ENCODE assay signal across 24 mouse cellular contexts in genomic region chr5:122825099-122825498, GRCm38 (mm10). TPM values are rescaled to one million over a fixed set of nuclear protein-coding genes. Genes with fewer than 3 reads are reported as not detected.
DNase-seq lines count a peak whose midpoint lies in the region; TF ChIP-seq lines count a peak whose summit lies in the region.
"Had no signal": no experiment of that assay in that cellular context is flagged by ENCODE, and none has a peak within 500 bp of the region (broad histone marks: within the 10 kb centered on the region; RNA-seq: fewer than 3 reads in every experiment).

No protein-coding gene starts in this region.

- no peak overlapping the region for H3K4me2 ChIP-seq in CH12.LX (ENCODE audit: insufficient read depth, low read depth, poor library complexity, severe bottlenecking)
- H3K4me2 ChIP-seq: embryonic facial prominence, embryonic 12.5 days; embryonic facial prominence, embryonic 15.5 days; heart, embryonic 13.5 days; hindbrain, embryonic 12.5 days; intestine, embryonic 15.5 days had no signal

- TF ChIP-seq POLR2A in CH12.LX (IDR thresholded peaks at IDR 0.05; ENCODE audit: low read depth, low read length) = no peak

- H3K9me3 ChIP-seq in CH12.LX (replicated peaks; ENCODE audit: low read length) (no peaks in the 10 kb centered on the region), ES-E14 (ENCODE audit: control insufficient read depth, insufficient read depth, low read depth, low read length) (no peaks in the 10 kb centered on the region)
- H3K9me3 ChIP-seq: embryonic facial prominence, embryonic 12.5 days; embryonic facial prominence, embryonic 15.5 days; heart, embryonic 10.5 days; heart, embryonic 13.5 days; hindbrain, embryonic 12.5 days; intestine, embryonic 15.5 days had no signal

- DNase-seq in heart, adult 11 months = peak; percentile 56
- no peak for DNase-seq in heart, postnatal 36 days
- DNase-seq in CH12.LX (ENCODE audit: extremely low read depth) = no peak
- no peak for DNase-seq in ES-E14 (ENCODE audit: low read depth, low spot score)
- peak; percentile 54 for DNase-seq in ZHBTc4 (ENCODE audit: low read depth, low spot score)
- no peak for DNase-seq in urinary bladder, postnatal 25 days (ENCODE audit: low spot score)
- DNase-seq in B cell, adult 2 months = no peak
- DNase-seq: adrenal gland, adult 2 months; adrenal gland, postnatal 14 days; cerebellum, adult 11 months; cerebellum, adult 2 months; cerebellum, adult 9-11 months; cerebellum, postnatal 25 days; forebrain, postnatal 0 days; gastrocnemius, adult 2 months; gastrocnemius, postnatal 14 days; heart, adult 2 months; heart, postnatal 14 days had no signal

- H3K27me3 ChIP-seq in CH12.LX (replicated peaks) = no peaks in the 10 kb centered on the region
- H3K27me3 ChIP-seq: embryonic facial prominence, embryonic 12.5 days; embryonic facial prominence, embryonic 15.5 days; heart, embryonic 13.5 days; hindbrain, embryonic 12.5 days; intestine, embryonic 15.5 days had no signal

- H3K4me1 ChIP-seq in CH12.LX (ENCODE audit: control insufficient read depth in 1 of 2, insufficient read depth in 2 of 2) = peaks cover 4 to 21% of the 10 kb centered on the region in 2 experiments
- H3K4me1 ChIP-seq in ES-E14 (ENCODE audit: control insufficient read depth in 2 of 2, insufficient read depth in 2 of 2, low read length in 2 of 2, poor library complexity in 1 of 2) = no peaks in the 10 kb centered on the region

- TF ChIP-seq EP300 in CH12.LX (IDR thresholded peaks at IDR 0.05; ENCODE audit: low read length) = no peak

- in situ Hi-C loops in CH12.LX (cut with MboI; ENCODE audit: low pct_ligation_motif_present, low pct_unique_long_range_greater_than_20kb, low sequenced_read_pairs) (no loop called here), ES-E14 (cut with MboI; ENCODE audit: low sequenced_read_pairs in 2 of 2, unreplicated experiment in 2 of 2) (no loop called here)

- peaks cover 3% of the 10 kb centered on the region for H3K79me2 ChIP-seq in CH12.LX (replicated peaks; ENCODE audit: control insufficient read depth, extremely low read depth, insufficient read depth, poor library complexity, severe bottlenecking)

- no peak overlapping the region for H3K4me3 ChIP-seq in CH12.LX (replicated peaks in 1 of 3; ENCODE audit: low read depth in 2 of 3, low read length in 2 of 3, poor library complexity in 1 of 3)
- H3K4me3 ChIP-seq in ES-E14 (ENCODE audit: insufficient read depth in 1 of 2, low read depth in 1 of 2, low read length in 2 of 2, poor library complexity in 1 of 2, severe bottlenecking in 1 of 2) = peak overlapping the region in 1 of 2 experiments; percentile 10; a peak in 1 of 4 replicates
- H3K4me3 ChIP-seq: embryonic facial prominence, embryonic 12.5 days; embryonic facial prominence, embryonic 15.5 days; gastrocnemius, adult 2 months; heart, adult 2 months; heart, embryonic 10.5 days; heart, embryonic 13.5 days; hindbrain, embryonic 12.5 days; intestine, embryonic 15.5 days had no signal

- peak overlapping the region; percentile 42; the same call in 1 of the 2 replicates for H3K9ac ChIP-seq in CH12.LX (ENCODE audit: insufficient read depth, low read depth)
- H3K9ac ChIP-seq in ES-E14 (ENCODE audit: insufficient read depth, low read depth, low read length, poor library complexity, severe bottlenecking) = no peak overlapping the region; the same call in 1 of the 2 replicates
- H3K9ac ChIP-seq: embryonic facial prominence, embryonic 12.5 days; embryonic facial prominence, embryonic 15.5 days; forebrain, postnatal 0 days; heart, embryonic 13.5 days; hindbrain, embryonic 12.5 days; intestine, embryonic 15.5 days had no signal

- no peaks in the 10 kb centered on the region for H3K36me3 ChIP-seq in CH12.LX (replicated peaks in 1 of 2; ENCODE audit: control insufficient read depth in 1 of 2, insufficient read depth in 1 of 2, low read length in 1 of 2)
- no peaks in the 10 kb centered on the region for H3K36me3 ChIP-seq in ES-E14 (ENCODE audit: control insufficient read depth, insufficient read depth, low read length, poor library complexity, severe bottlenecking)
- H3K36me3 ChIP-seq: embryonic facial prominence, embryonic 12.5 days; embryonic facial prominence, embryonic 15.5 days; heart, embryonic 10.5 days; heart, embryonic 13.5 days; hindbrain, embryonic 12.5 days; intestine, embryonic 15.5 days had no signal

- TF ChIP-seq RAD21 in CH12.LX (IDR thresholded peaks at IDR 0.05; ENCODE audit: low read depth, low read length) = no peak

- H3K27ac ChIP-seq in CH12.LX (ENCODE audit: insufficient read depth, low read depth) (no peak overlapping the region), ES-E14 (ENCODE audit: insufficient read depth, low read depth, low read length, poor library complexity, severe bottlenecking) (no peak overlapping the region)
- H3K27ac ChIP-seq: embryonic facial prominence, embryonic 12.5 days; embryonic facial prominence, embryonic 15.5 days; gastrocnemius, adult 2 months; heart, adult 2 months; heart, embryonic 10.5 days; heart, embryonic 13.5 days; hindbrain, embryonic 12.5 days; intestine, embryonic 15.5 days had no signal

- dilution Hi-C loops in CH12.LX (cut with MboI; ENCODE audit: extremely low pct_ligation_motif_present, extremely low pct_unique_long_range_greater_than_20kb, low sequenced_read_pairs) = no loop called here

- TF ChIP-seq CTCF in CH12.LX (conservative IDR thresholded peaks at IDR 0.05 in 1 of 2, IDR thresholded peaks at IDR 0.05 in 1 of 2; ENCODE audit: low read depth in 2 of 2, low read length in 2 of 2) = no peak

- intact Hi-C loops in heart, postnatal 36 days (cut with DNase I) = no loop called here

TF ChIP-seq in CH12.LX, 34 proteins besides CTCF, POLR2A, EP300 and RAD21:
- TF ChIP-seq UBTF (IDR thresholded peaks at IDR 0.05; ENCODE audit: low read depth, low read length) (no peak), SIN3A (IDR thresholded peaks at IDR 0.05; ENCODE audit: low read length) (no peak), RCOR1 (conservative IDR thresholded peaks at IDR 0.05; ENCODE audit: low read depth, low read length) (no peak), TBP (conservative IDR thresholded peaks at IDR 0.05; ENCODE audit: low read depth, low read length) (no peak), CHD2 (IDR thresholded peaks at IDR 0.05; ENCODE audit: low read length) (no peak), JUND (conservative IDR thresholded peaks at IDR 0.05; ENCODE audit: low read depth, low read length) (no peak)

TF ChIP-seq in ES-E14, 5 proteins besides CTCF, POLR2A, EP300 and RAD21:
- TF ChIP-seq HCFC1 (IDR thresholded peaks at IDR 0.05; ENCODE audit: borderline replicate concordance, insufficient read depth, low read length) (peak; percentile 73; the same call in 1 of the 2 replicates), ZC3H11A (IDR thresholded peaks at IDR 0.05; ENCODE audit: borderline replicate concordance, low read depth, low read length) (no peak), ZNF384 (IDR thresholded peaks at IDR 0.05; ENCODE audit: low read depth, low read length) (peak; percentile 67), CHD2 (IDR thresholded peaks at IDR 0.05; ENCODE audit: low read depth, low read length) (peak; percentile 43; the same call in 1 of the 2 replicates), MAFK (IDR thresholded peaks at IDR 0.05; ENCODE audit: insufficient read depth, low read depth, low read length) (no peak)

RNA-seq across cellular contexts. Expression of gene Anapc5, which starts 4.0 kb away (rescaled TPM):
- 100 to 1,000 TPM; 163 to 171 TPM for total RNA-seq in heart, postnatal 36 days (2021)
- total RNA-seq in CH12.LX (2012; rRNA removed) (236 and 252 TPM in 2 replicates), CH12.LX (2014; rRNA removed) (247 and 258 TPM in 2 replicates), ES-E14 (2012; rRNA removed) (285 and 344 TPM in 2 replicates)
- polyA plus RNA-seq in CH12.LX (2012; ENCODE audit: insufficient read length, low read depth) = 261 and 280 TPM in 2 replicates

RNA-seq across cellular contexts. Expression of gene Rnf34, which starts 24.7 kb away (rescaled TPM):
- 10 to 100 TPM; 25.6 to 30.1 TPM for total RNA-seq in heart, postnatal 36 days (2021)
- 17.2 and 18.4 TPM in 2 replicates for total RNA-seq in CH12.LX (2012; rRNA removed)
- 24.1 and 24.6 TPM in 2 replicates for total RNA-seq in CH12.LX (2014; rRNA removed)
- 29.1 and 30.8 TPM in 2 replicates for polyA plus RNA-seq in CH12.LX (2012; ENCODE audit: insufficient read length, low read depth)
- total RNA-seq in ES-E14 (2012; rRNA removed) = 22.0 and 26.1 TPM in 2 replicates

RNA-seq across cellular contexts. Expression of gene Camkk2, which starts 45.9 kb away (rescaled TPM):
- 10 to 100 TPM in 1 of 2 experiments, 1 to 10 TPM in 1; 9.2 to 11.2 TPM for total RNA-seq in heart, postnatal 36 days (2021)
- 12.3 and 13.5 TPM in 2 replicates for total RNA-seq in CH12.LX (2012; rRNA removed)
- total RNA-seq in CH12.LX (2014; rRNA removed) = 8.6 TPM in 2 replicates
- polyA plus RNA-seq in CH12.LX (2012; ENCODE audit: insufficient read length, low read depth) = 9.4 and 12.7 TPM in 2 replicates
- total RNA-seq in ES-E14 (2012; rRNA removed) = 12.7 and 16.1 TPM in 2 replicates

Comparison
In these comparisons a context has a peak if more than half of its experiments do, and no peak if none do; other contexts are left out.
1. DNase-seq: peak in heart, adult 11 months (single experiment) and ZHBTc4 (single experiment); none in heart, postnatal 36 days (0 of 2), CH12.LX (single experiment), ES-E14 (single experiment), urinary bladder, postnatal 25 days (single experiment) and B cell, adult 2 months (0 of 2).